Mouse (Mus musculus): ENCODE results near the gene Stk39. TPM values are rescaled to one million over a fixed set of nuclear protein-coding genes. Genes with fewer than 3 reads are reported as not detected.

Gene Stk39
- total and polyA plus RNA-seq, 2 experiments from 2014 or later, result 23.0 to 25.5 TPM

DNA sequence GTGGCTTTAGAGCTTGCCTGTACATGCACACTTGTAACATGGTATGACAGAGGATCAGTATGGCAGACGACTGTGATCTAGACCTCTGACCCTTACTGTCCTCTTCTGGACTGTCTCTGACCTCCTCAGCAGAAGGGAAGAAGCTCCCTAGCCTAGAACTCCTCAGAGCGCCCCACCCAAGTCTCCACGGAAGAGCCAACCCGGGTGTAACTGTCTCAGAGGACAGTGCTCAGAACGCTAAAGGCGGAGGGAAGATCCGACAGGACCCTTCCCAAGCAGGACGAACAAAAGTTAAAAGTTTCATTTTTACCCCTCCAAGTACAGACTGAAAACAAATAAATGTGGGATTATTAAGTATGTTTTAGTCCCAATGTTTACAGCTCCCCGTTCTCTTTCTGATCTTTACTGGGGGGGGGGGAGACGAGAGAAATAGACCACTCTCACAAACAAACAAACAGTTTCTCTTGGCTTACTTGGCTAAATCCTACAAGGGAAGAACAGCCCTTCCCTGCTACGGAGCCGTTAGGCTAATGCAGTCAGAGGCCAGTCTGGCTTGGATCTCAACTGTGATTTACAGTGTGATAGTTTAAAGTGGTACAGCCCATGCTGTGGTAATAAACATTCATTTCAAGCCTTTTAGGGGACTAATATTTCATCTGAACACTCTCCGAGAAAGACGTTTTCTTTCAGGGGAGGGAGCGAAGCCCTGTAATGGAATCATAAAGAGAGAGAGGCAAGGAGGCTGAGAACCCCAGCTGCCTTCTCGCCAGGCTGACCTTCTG lies 179.3 kb downstream of the Stk39 start:
- Histone ChIP-seq H3K4me3 (ENCODE audit: low read depth, low read length) (no peak overlapping the region), H3K27ac (ENCODE audit: low read depth, low read length) (no peak overlapping the region), H3K4me2 (ENCODE audit: low read depth) (no peak overlapping the region), H3K9me3 (ENCODE audit: low read length) (no peaks in the 10 kb centered on the region), H3K27me3 (ENCODE audit: insufficient read depth, low read length) (no peaks in the 10 kb centered on the region), H3K36me3 (ENCODE audit: insufficient read depth) (no peaks in the 10 kb centered on the region), H3K9ac (no peak overlapping the region), H3K4me1 (ENCODE audit: insufficient read depth) (no peaks in the 10 kb centered on the region)
- WGBS, result 87% methylated on average over 16 of the region's 16 CpGs
- TF ChIP-seq CTCF (IDR thresholded peaks at IDR 0.05; ENCODE audit: low read depth), result no peak
- DNase-seq (no peak), ATAC-seq (no peak)

GRCm38 (mm10) chr2:68291895-68292294 lies 180.2 kb downstream of the Stk39 start:
- Histone ChIP-seq H3K4me3 (ENCODE audit: low read depth, low read length) (no peak overlapping the region), H3K9me3 (ENCODE audit: low read length) (no peaks in the 10 kb centered on the region), H3K36me3 (ENCODE audit: insufficient read depth) (no peaks in the 10 kb centered on the region), H3K27ac (ENCODE audit: low read depth, low read length) (no peak overlapping the region), H3K27me3 (ENCODE audit: insufficient read depth, low read length) (no peaks in the 10 kb centered on the region), H3K4me1 (ENCODE audit: insufficient read depth) (no peaks in the 10 kb centered on the region), H3K4me2 (ENCODE audit: low read depth) (no peak overlapping the region), H3K9ac (no peak overlapping the region)
- no peak for DNase-seq
- no peak for ATAC-seq
- no peak for TF ChIP-seq CTCF (IDR thresholded peaks at IDR 0.05; ENCODE audit: low read depth)
- WGBS, result 60% methylated on average over 5 of the region's 5 CpGs

GRCm38 (mm10) chr2:68289961-68290360 lies 182.1 kb downstream of the Stk39 start:
- Histone ChIP-seq H3K27ac (ENCODE audit: low read depth, low read length) (no peak overlapping the region), H3K9me3 (ENCODE audit: low read length) (no peaks in the 10 kb centered on the region), H3K4me3 (ENCODE audit: low read depth, low read length) (no peak overlapping the region), H3K4me2 (ENCODE audit: low read depth) (no peak overlapping the region), H3K27me3 (ENCODE audit: insufficient read depth, low read length) (no peaks in the 10 kb centered on the region), H3K36me3 (ENCODE audit: insufficient read depth) (no peaks in the 10 kb centered on the region), H3K4me1 (ENCODE audit: insufficient read depth) (no peaks in the 10 kb centered on the region), H3K9ac (no peak overlapping the region)
- 44% methylated on average over 4 of the region's 4 CpGs for WGBS
- no peak for ATAC-seq
- no peak for TF ChIP-seq CTCF (IDR thresholded peaks at IDR 0.05; ENCODE audit: low read depth)
- no peak for DNase-seq

- WGBS, result 81% methylated on average over 10 of the region's 10 CpGs
- H3K9me3 ChIP-seq (ENCODE audit: low read length), result no peaks in the 10 kb centered on the region
- no peak overlapping the region for H3K4me3 ChIP-seq (ENCODE audit: low read depth, low read length)
- H3K36me3 ChIP-seq (ENCODE audit: insufficient read depth), result no peaks in the 10 kb centered on the region
- DNase-seq (no peak), ATAC-seq (no peak)
- no peak for TF ChIP-seq CTCF (IDR thresholded peaks at IDR 0.05; ENCODE audit: low read depth)
- H3K9ac ChIP-seq, result no peak overlapping the region
- no peak overlapping the region for H3K27ac ChIP-seq (ENCODE audit: low read depth, low read length)
- H3K4me2 ChIP-seq (ENCODE audit: low read depth), result no peak overlapping the region
- no peaks in the 10 kb centered on the region for H3K27me3 ChIP-seq (ENCODE audit: insufficient read depth, low read length)
- H3K4me1 ChIP-seq (ENCODE audit: insufficient read depth), result no peaks in the 10 kb centered on the region
Measured at GRCm38 (mm10) chr2:68289177-68289576, 182.9 kb downstream of the Stk39 start.

DNA sequence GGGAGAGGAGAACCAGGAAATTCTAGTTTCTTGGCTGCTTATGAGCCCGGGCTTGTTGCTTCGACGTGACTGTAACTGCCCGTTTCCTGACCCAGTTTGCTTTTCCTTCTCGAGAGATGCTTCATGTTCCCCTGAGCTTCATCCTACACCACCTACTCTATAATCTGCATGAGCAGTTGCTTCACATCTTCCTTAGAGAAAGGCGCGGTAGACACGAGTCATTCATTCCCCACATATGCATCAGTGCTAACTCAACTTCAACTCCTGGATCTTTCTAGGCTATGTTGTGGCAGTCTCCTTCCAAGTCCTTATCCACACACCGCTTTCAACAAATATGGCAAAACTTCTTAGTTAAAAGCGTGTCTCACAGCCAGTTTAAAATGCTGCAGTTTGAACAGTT lies 184.0 kb downstream of the Stk39 start:
- H3K4me3 ChIP-seq (ENCODE audit: low read depth, low read length), result no peak overlapping the region
- WGBS, result 87% methylated on average over 10 of the region's 10 CpGs
- H3K36me3 ChIP-seq (ENCODE audit: insufficient read depth), result no peaks in the 10 kb centered on the region
- no peaks in the 10 kb centered on the region for H3K4me1 ChIP-seq (ENCODE audit: insufficient read depth)
- H3K9ac ChIP-seq, result no peak overlapping the region
- H3K9me3 ChIP-seq (ENCODE audit: low read length), result no peaks in the 10 kb centered on the region
- no peak for DNase-seq
- no peak for TF ChIP-seq CTCF (IDR thresholded peaks at IDR 0.05; ENCODE audit: low read depth)
- H3K27me3 ChIP-seq (ENCODE audit: insufficient read depth, low read length), result no peaks in the 10 kb centered on the region
- no peak overlapping the region for H3K27ac ChIP-seq (ENCODE audit: low read depth, low read length)
- no peak for ATAC-seq
- H3K4me2 ChIP-seq (ENCODE audit: low read depth), result no peak overlapping the region

DNA sequence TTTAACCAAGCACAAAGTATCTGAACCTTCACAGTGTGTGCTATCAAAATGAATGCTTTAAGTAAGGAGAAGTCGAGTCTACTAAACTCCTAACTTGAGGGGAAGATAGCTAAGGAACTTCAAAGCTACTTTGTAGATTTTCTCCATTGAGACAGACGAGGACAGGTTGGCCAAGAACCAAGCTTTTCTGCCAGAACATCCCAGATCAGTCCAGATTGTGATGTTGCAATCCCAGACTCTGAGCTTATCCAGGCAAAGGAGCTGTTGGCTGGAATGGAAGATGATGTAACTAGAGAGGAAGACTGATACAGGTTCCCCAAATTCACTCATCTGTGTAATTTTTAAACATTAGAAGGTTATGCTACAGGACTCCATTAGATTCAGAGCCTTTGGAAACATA lies 187.7 kb downstream of the Stk39 start:
- H3K27me3 ChIP-seq (ENCODE audit: insufficient read depth, low read length), result no peaks in the 10 kb centered on the region
- no peak overlapping the region for H3K9ac ChIP-seq
- H3K4me1 ChIP-seq (ENCODE audit: insufficient read depth), result no peaks in the 10 kb centered on the region
- H3K4me2 ChIP-seq (ENCODE audit: low read depth), result no peak overlapping the region
- ATAC-seq (no peak), DNase-seq (no peak)
- WGBS, result 73% methylated on average over 2 of the region's 2 CpGs
- H3K27ac ChIP-seq (ENCODE audit: low read depth, low read length), result no peak overlapping the region
- no peak overlapping the region for H3K4me3 ChIP-seq (ENCODE audit: low read depth, low read length)
- no peaks in the 10 kb centered on the region for H3K36me3 ChIP-seq (ENCODE audit: insufficient read depth)
- TF ChIP-seq CTCF (IDR thresholded peaks at IDR 0.05; ENCODE audit: low read depth), result no peak
- no peaks in the 10 kb centered on the region for H3K9me3 ChIP-seq (ENCODE audit: low read length)

DNA sequence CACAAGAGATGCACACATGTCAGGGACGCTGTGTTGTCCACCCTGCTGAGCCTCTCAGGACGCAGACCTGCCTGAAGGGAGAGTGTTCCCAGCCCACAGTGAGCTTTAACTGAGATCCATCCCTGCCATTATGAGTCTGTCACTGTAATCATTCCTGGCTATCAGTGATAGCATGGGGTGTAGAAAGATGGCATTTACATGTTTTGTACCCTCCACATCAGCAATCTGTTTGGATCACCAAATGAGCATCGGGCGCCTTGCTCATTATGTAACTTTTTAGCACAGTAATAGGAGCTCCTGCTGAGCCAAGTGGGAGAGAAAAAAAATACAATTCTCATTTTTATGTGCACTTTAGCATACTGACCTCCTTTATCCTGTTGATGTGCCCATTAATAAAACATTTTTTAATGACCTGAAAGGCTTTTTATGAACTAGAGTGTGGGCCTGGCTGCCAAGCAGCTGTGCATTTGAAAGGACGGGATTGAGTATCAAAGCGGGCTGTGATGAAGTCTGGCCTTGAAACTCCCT lies 189.0 kb downstream of the Stk39 start:
- WGBS, result 60% methylated on average over 6 of the region's 6 CpGs
- peak; percentile 17 for DNase-seq
- Histone ChIP-seq H3K4me1 (ENCODE audit: insufficient read depth) (no peaks in the 10 kb centered on the region), H3K36me3 (ENCODE audit: insufficient read depth) (no peaks in the 10 kb centered on the region), H3K4me2 (ENCODE audit: low read depth) (no peak overlapping the region), H3K9me3 (ENCODE audit: low read length) (no peaks in the 10 kb centered on the region), H3K4me3 (ENCODE audit: low read depth, low read length) (no peak overlapping the region), H3K9ac (no peak overlapping the region), H3K27me3 (ENCODE audit: insufficient read depth, low read length) (no peaks in the 10 kb centered on the region), H3K27ac (ENCODE audit: low read depth, low read length) (no peak overlapping the region)
- TF ChIP-seq CTCF (IDR thresholded peaks at IDR 0.05; ENCODE audit: low read depth), result no peak
- peak; percentile 36; the same call in 1 of the 2 replicates for ATAC-seq

Data from forebrain, postnatal 0 days (tissue).